Mouse (Mus musculus): ENCODE measurements around the gene Tmco1. TPM values are rescaled to one million over a fixed set of nuclear protein-coding genes. Genes with fewer than 3 reads are reported as not detected.

Gene Tmco1
- total RNA-seq (2021): 10 to 100 TPM; 84.6 to 94.3 TPM

GRCm38 (mm10) chr1:167308261-167309054, at the start of gene Tmco1:
Tmco1 (plus strand) TSS chr1:167308378.
- intact Hi-C loops (cut with DNase I): loop anchor here (2.0 kb wide), 3 partner anchors 24 to 88 kb away; partner anchors contain the start of gene Uck2
- DNase-seq: peak; percentile 98 to 99

- intact Hi-C loops (cut with DNase I): no loop called here
- no peak for DNase-seq
These were observed 48.5 kb upstream of the Tmco1 start for GRCm38 (mm10) chr1:167259702-167260101.

GRCm38 (mm10) chr1:167261750-167262149, 46.4 kb upstream of the Tmco1 start:
- intact Hi-C loops (cut with DNase I): no loop called here

GRCm38 (mm10) chr1:167262489-167263041, 45.6 kb upstream of the Tmco1 start:
- no peak for DNase-seq
- intact Hi-C loops (cut with DNase I): no loop called here

More at GRCm38 (mm10) chr1:167261750-167262149, 46.4 kb upstream of the Tmco1 start:
- DNase-seq: no peak

GRCm38 (mm10) chr1:167265366-167265765, 42.8 kb upstream of the Tmco1 start:
- intact Hi-C loops (cut with DNase I): no loop called here
- no peak for DNase-seq

- intact Hi-C loops (cut with DNase I): no loop called here
- no peak for DNase-seq
These were observed 41.5 kb upstream of the Tmco1 start for GRCm38 (mm10) chr1:167266720-167267119.

GRCm38 (mm10) chr1:167268360-167269063, 39.7 kb upstream of the Tmco1 start:
- no peak for DNase-seq
- intact Hi-C loops (cut with DNase I): no loop called here

GRCm38 (mm10) chr1:167269350-167269811, 38.8 kb upstream of the Tmco1 start:
- intact Hi-C loops (cut with DNase I): no loop called here
- DNase-seq: peak in 1 of 2 experiments; percentile 47

GRCm38 (mm10) chr1:167269856-167270270, 38.3 kb upstream of the Tmco1 start:
- peak; percentile 93 to 95 for DNase-seq
- intact Hi-C loops (cut with DNase I): loop anchor here (5.0 kb wide), 2 partner anchors 38 to 122 kb away; partner anchors contain the start of gene Mgst3

GRCm38 (mm10) chr1:167270342-167271111, 37.7 kb upstream of the Tmco1 start:
- peak; percentile 66 to 72 for DNase-seq
- intact Hi-C loops (cut with DNase I): loop anchor here (1.0 to 5.0 kb wide), 3 partner anchors 13 to 122 kb away; partner anchors contain the start of gene Mgst3

- no peak for DNase-seq
- intact Hi-C loops (cut with DNase I): loop anchor here (1.0 to 5.0 kb wide), 3 partner anchors 12 to 121 kb away; partner anchors contain the start of gene Mgst3
These were observed 36.9 kb upstream of the Tmco1 start for GRCm38 (mm10) chr1:167271304-167271703.

GRCm38 (mm10) chr1:167271841-167272240, 36.3 kb upstream of the Tmco1 start:
- DNase-seq: no peak
- intact Hi-C loops (cut with DNase I): loop anchor here (1.0 to 5.0 kb wide), 3 partner anchors 11 to 120 kb away; partner anchors contain the start of gene Mgst3

GRCm38 (mm10) chr1:167273380-167274163, 34.6 kb upstream of the Tmco1 start:
- intact Hi-C loops (cut with DNase I): loop anchor here (5.0 kb wide), 2 partner anchors 41 to 119 kb away; partner anchors contain the start of gene Mgst3
- no peak for DNase-seq

- no peak for DNase-seq
- intact Hi-C loops (cut with DNase I): loop anchor here (5.0 kb wide), 2 partner anchors 43 to 117 kb away; partner anchors contain the start of gene Mgst3
These were observed 33.4 kb upstream of the Tmco1 start for GRCm38 (mm10) chr1:167274646-167275390.

GRCm38 (mm10) chr1:167278395-167278794, 29.8 kb upstream of the Tmco1 start:
- DNase-seq: no peak
- intact Hi-C loops (cut with DNase I): no loop called here

GRCm38 (mm10) chr1:167279160-167279715, 28.9 kb upstream of the Tmco1 start:
- DNase-seq: no peak
- intact Hi-C loops (cut with DNase I): no loop called here

GRCm38 (mm10) chr1:167280061-167280460, 28.1 kb upstream of the Tmco1 start:
- intact Hi-C loops (cut with DNase I): no loop called here
- no peak for DNase-seq

- intact Hi-C loops (cut with DNase I): no loop called here
- DNase-seq: no peak
These were observed 26.1 kb upstream of the Tmco1 start for GRCm38 (mm10) chr1:167282112-167282511.
